Mouse (Mus musculus): ENCODE data around the gene 3100002H09Rik.

Gene 3100002H09Rik

GRCm38 (mm10) chr4:124610703-124611102, at the start of gene 3100002H09Rik:
Gene 3100002H09Rik (minus strand): TSS chr4:124610803.
- DNase-seq (ENCODE audit: low spot score): no peak

DNA sequence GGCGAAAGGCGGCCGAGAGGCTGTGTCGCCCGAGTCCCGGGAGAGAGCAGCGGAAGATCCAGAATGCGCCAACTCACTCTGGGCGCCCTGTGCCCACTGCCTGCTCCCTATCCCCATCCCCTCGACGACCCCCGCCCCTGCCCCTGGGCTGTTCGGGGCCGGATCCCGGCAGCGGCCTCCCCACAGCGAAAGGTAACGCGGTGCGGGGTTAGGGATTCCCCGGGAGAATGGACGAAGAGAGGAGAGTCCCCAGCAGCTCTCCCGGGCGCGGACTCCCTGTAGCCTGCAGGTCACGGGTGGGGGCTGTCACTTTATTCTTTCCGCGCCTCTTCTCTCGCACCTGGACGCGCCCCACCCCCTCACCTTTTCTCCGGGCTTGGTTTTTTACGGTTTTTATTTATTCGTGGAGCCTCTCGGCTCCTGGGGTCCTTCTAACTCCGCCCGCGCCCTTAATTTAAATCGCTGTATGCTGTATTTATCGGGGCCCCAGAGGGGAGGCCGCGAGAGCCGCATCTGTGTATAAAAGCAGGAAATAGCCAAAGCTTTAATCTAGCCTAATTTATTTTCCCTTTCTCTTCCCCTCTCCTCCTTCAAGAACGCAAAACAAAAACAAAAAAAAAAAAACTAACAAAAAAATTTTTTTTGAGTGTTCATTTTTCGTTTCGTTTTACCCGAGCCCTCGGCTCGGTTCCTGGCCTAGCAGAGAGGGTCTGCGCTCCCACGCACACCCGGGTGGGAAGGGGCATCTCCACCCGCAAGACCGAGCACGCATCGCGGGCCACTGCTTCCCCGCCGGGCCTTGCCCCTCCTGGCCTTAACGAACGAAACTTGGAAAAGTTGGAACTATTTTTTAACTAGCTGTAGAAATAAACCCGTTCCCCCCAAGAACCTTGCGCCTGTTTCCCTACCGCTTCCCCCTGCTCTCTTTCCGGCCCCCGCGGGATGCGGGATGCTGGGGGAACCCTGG, 48.9 kb upstream of the 3100002H09Rik start:
- DNase-seq (ENCODE audit: low spot score): no peak

DNA sequence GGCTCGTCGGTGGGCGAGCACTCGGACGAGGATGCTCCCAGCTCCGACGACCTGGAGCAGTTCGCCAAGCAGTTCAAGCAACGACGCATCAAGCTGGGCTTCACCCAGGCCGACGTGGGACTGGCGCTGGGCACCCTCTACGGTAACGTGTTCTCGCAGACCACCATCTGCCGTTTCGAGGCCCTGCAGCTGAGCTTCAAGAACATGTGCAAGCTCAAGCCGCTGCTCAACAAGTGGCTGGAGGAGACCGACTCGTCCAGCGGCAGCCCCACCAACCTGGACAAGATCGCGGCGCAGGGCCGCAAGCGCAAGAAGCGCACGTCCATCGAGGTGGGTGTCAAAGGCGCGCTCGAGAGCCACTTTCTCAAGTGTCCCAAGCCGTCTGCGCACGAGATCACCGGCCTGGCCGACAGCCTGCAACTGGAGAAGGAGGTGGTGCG, 47.8 kb upstream of the 3100002H09Rik start:
- DNase-seq (ENCODE audit: low spot score): no peak

DNA sequence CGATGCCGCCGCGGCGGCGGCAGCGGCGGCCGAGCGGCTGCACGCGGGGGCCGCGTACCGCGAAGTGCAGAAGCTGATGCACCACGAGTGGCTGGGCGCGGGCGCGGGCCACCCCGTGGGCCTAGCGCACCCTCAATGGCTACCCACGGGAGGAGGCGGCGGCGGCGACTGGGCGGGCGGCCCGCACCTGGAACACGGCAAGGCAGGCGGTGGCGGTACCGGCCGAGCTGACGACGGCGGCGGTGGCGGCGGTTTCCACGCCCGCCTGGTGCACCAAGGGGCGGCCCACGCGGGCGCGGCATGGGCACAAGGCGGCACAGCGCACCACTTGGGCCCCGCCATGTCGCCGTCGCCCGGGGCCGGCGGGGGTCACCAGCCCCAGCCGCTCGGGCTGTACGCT, 47.2 kb upstream of the 3100002H09Rik start:
- DNase-seq (ENCODE audit: low spot score): no peak

DNA sequence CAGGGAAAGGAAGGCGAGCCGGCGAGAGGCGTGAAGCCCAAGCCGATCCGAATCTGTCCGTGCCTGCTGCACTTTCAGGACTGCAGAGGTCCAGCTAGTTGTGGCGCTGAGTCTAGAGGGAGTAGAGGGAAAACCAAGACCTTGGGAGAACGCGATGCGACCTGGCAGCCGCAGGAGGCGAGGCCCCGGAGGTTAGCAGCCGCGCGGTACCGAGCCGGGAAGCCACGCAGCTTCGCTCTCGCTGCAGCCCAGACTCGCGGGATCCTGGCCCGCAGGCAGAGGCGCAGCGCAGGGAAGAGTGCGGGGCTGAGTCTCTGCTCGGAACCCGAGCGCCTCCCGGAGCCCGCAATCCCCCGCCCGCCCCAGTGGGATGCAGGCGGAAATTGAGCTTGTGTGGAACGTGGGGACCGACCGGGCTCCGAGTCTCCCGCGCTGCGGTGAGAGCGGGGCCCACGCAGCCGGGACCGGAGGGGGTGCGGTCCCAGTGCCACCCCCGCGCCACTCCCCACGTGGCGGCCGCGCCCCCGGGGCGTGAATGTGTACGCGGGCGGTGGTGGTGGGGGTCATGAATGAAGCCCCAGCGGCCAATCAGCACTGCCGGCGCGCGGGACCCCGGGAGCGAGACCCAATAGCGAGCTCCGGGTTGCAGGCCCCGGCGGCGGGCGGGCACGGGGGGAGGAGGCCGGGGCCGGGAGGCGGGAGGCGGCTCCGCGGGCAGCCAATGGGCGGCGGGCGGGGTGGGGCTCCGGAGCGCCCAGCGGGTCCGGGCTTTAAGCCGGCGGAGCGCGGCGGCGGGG, 46.4 kb upstream of the 3100002H09Rik start:
- peak; percentile 48 for DNase-seq (ENCODE audit: low spot score)

DNA sequence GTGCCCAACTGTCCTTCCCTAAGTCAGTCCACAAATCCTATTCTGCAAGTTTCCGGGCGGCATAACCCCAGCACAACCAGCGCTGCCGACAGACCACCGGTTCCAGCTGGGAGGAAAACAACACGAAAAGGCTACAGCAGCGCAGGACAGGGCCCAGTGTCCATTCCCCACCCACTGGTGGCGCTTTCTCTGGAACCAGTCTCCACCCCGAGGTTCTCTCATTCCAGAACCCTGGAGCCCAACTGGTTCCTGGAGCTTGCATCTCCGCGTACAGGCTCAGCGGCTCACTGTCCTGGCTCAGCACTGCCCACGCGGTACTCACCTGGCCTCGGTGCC, 45.9 kb upstream of the 3100002H09Rik start, which contains the start of gene Pou3f1:
Gene Pou3f1 (plus strand): TSS at position 290 of the 336 bp plus-strand sequence.
- no peak for DNase-seq (ENCODE audit: low spot score)

GRCm38 (mm10) chr4:124652886-124653285, 42.3 kb upstream of the 3100002H09Rik start:
- no peak for DNase-seq (ENCODE audit: low spot score)

DNA sequence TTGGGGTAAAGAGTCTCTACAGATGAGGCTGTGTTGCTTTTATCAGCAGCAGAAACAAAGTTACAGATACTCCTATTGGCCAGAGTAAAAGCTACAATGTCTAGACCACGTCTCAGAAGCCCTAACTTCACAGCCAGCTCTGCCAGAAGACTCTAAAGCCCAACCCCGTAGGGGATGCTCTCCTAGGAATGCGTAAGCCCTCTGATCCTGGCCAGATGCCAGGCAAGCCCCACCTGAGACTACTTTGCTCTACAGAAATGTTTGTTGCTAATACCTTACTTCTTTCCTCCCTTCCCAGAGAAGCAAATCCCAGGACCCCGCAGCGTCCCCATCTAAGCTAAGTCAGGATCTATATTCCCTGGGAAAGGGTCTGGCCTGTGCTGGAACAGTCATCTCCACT, 37.3 kb upstream of the 3100002H09Rik start:
- DNase-seq (ENCODE audit: low spot score): no peak

DNA sequence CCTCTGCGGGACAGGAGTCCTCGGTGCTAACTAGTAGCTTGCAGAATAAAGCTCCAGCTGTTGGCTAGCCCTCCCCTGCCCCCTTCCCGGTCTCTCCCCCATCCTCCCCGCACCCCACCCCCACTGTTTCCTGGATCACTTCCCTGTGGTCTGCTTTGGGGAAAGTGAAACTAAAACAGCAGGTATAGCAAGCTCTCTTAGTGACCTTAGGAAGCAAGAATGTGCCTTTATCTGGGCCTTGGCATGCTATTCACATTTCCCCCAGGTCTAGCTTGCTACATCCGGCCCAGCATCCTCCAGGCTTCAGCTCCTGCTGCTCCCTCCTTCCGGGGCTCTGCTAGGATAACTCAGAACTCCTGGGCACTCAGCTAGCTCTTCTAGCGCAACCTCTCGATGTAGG, 36.0 kb upstream of the 3100002H09Rik start:
- DNase-seq (ENCODE audit: low spot score): no peak

DNA sequence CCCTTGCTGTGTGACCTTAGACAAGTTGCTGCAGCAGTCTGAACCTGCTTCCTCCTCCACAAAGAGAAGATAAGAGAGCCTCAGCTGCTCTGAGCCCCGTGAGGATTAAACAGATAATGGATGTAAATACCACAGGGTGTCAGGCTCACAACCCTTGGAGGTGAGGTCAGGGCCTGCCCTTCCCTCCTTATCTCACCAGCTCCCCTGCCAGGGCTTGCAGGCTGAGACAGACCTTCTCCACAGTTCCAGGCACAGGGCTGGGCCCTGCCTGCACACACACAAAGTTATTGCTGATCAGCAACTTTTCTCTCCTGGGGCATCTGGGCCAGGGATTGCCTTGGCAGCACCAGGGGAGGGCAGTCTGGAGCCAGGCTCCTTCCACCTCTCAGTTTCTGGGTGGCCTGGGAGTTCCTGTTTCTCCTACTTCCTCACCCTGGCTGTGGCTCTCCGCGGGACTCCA, 34.4 kb upstream of the 3100002H09Rik start:
- no peak for DNase-seq (ENCODE audit: low spot score)

DNA sequence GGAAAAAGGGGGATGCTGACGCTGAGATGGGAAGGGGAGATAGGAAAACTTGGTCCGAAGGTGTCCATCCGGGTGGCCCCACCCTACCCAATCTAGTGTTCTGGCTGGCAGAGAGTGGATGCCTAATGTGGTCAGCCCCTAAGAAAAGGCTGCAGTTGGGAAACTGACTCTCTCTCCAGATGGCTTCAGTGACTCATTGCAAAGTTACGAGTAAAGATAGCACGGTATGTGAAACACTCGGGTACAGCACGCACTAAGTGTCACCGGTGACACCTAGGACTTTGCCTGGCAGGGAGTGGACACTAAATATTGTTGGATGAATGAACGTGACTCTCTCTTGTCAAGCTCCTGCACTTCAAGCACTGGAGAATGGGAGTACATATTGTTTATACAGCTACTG, 33.3 kb upstream of the 3100002H09Rik start:
- DNase-seq (ENCODE audit: low spot score): no peak

DNA sequence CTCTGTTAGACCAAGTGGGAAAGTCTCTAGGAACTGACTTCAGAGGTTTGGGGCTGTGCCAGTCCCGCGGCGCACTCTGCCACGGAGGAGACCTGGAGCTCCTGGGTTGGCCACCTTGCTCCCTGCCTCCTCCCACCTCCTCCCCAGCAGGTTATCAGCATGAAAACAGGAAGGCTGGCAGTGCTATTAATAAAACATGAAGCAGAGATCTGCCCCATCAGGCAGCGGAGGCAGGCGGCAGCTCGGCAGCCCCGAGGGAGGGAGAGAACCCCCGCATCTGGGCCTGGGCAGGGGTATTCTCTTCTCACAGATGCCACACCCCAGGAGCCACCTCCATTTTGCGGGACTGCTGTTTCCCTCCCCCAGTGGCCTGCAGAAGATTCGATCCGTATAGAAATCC, 29.1 kb upstream of the 3100002H09Rik start:
- DNase-seq (ENCODE audit: low spot score): no peak

GRCm38 (mm10) chr4:124633281-124633680, 22.7 kb upstream of the 3100002H09Rik start:
- peak; percentile 23 for DNase-seq (ENCODE audit: low spot score)

GRCm38 (mm10) chr4:124632856-124633255, 22.3 kb upstream of the 3100002H09Rik start:
- no peak for DNase-seq (ENCODE audit: low spot score)

GRCm38 (mm10) chr4:124631456-124631855, 20.9 kb upstream of the 3100002H09Rik start:
- no peak for DNase-seq (ENCODE audit: low spot score)

GRCm38 (mm10) chr4:124626836-124627235, 16.2 kb upstream of the 3100002H09Rik start:
- DNase-seq (ENCODE audit: low spot score): no peak

DNA sequence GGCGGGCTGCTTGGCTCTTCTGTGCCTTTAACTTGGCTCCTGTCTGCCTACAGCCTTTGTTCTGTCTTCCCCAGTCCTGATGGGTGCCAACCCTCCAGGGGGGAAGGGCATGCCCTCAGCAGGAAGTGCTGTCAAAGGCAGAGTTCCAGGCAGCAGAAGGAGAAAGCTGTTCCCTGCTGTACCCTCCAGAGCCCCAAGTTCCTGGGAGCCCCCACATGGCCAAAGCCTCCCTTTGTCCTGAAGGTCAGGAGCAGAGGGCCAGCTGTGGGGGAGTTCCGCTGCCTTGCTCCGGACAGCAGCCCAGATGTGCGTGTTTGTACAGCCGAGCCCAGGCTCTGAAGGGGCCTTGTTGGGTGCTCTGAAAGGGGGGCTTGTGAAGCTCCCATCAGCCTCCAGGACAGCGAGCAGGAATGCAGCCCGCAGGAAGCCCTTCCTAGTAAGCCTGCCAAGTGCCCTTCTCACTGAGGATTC, 13.5 kb upstream of the 3100002H09Rik start:
- DNase-seq (ENCODE audit: low spot score): no peak

- no peak for DNase-seq (ENCODE audit: low spot score)
Observed at GRCm38 (mm10) chr4:124622566-124622965, 12.0 kb upstream of the 3100002H09Rik start.

DNA sequence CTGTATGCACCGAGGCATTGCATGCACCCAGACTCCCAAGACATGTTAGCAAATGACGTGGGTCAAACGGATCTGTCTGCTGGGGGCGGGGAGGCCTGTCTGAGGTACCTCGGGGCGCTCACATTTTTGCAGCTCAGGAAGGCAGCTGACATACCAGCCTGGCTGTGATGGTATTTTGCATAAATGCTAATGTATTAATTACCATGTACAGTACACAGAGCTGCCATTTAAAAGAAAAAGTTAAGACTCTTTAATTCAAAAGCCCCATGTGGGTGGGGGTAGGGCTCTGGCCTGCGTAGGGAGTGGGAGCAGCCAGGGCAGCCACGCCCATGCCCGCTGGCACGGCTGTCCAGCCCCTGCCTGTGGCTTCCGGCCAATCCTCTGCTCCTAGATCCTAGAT, 10.8 kb upstream of the 3100002H09Rik start:
- DNase-seq (ENCODE audit: low spot score): no peak

DNA sequence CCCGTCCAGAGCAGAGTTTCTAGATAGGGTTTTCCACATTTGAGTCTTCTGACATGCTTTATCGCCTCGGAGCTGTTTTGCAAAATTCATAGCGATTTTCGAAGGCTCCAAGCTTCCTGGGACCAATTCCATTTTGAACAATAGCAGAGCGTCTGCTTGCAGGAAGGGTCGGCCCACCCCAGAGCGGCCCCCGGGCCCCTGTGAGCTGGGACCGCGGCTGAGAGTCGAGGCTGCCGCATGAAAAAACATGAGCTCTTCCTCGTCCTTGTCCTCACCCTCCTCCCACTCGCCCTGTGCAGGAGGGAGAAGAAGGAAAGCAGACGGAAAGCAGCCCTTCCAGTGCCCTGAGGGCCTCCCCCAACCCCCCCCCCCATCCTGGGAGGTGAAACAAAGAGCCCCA, 8.0 kb upstream of the 3100002H09Rik start:
- no peak for DNase-seq (ENCODE audit: low spot score)

- DNase-seq (ENCODE audit: low spot score): no peak
Observed at GRCm38 (mm10) chr4:124616636-124617035, 6.0 kb upstream of the 3100002H09Rik start.

DNA sequence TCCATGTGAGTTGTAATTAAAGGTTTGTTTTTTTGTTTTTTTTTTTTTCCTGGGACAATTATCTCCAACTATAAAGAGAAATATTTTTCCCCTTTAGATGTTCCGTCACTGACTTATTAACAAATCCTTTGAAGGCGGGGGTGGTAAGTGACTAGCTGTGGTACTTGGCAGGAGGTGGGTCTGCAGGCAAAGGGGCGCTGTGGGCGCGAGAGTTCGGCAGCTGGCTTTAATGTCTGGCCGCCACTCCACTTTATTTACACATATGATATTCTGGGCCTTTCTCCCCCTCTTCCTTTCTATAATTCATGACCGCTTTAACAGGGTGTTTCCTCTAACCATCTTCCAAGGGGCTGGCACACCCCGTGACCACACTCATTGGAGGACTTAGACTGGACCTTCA, 5.4 kb upstream of the 3100002H09Rik start:
- DNase-seq (ENCODE audit: low spot score): no peak
